9 mouse cellular contexts compared by ENCODE assay signal in genomic region chr4:152140441-152140840, GRCm38 (mm10). TPM values are rescaled to one million over a fixed set of nuclear protein-coding genes. Genes with fewer than 3 reads are reported as not detected.
A peak's percentile ranks its signal among the peaks of the same experiment; 100 is the strongest.
DNase-seq lines count a peak whose midpoint lies in the region; TF ChIP-seq lines count a peak whose summit lies in the region.
"Had no signal": no experiment of that assay in that cellular context is flagged by ENCODE, and none has a peak within 500 bp of the region (broad histone marks: within the 10 kb centered on the region; RNA-seq: fewer than 3 reads in every experiment).

No protein-coding gene starts in this region.

- TF ChIP-seq CTCF in E14TG2a.4 (conservative IDR thresholded peaks at IDR 0.05; ENCODE audit: low read length), result peak; percentile 93
- peak; percentile 85 for TF ChIP-seq CTCF in lung, adult 2 months (IDR thresholded peaks at IDR 0.05; ENCODE audit: insufficient read depth, low read length)

- intact Hi-C loops in heart, postnatal 14 days (cut with DNase I), result no loop called here

- H3K4me1 ChIP-seq in heart, embryonic 10.5 days, result peaks cover 10% of the 10 kb centered on the region
- H3K4me1 ChIP-seq in E14TG2a.4 (replicated peaks; ENCODE audit: low read depth, low read length), result peaks cover 20% of the 10 kb centered on the region
- peaks cover 7% of the 10 kb centered on the region; the same call in 1 of the 2 replicates for H3K4me1 ChIP-seq in lung, adult 2 months (ENCODE audit: control insufficient read depth, insufficient read depth, low read length)

- no peaks in the 10 kb centered on the region for H3K9me3 ChIP-seq in heart, embryonic 10.5 days
- no peaks in the 10 kb centered on the region for H3K9me3 ChIP-seq in E14TG2a.4 (ENCODE audit: low read length)
- H3K9me3 ChIP-seq: embryonic facial prominence, embryonic 13.5 days had no signal

- H3K27me3 ChIP-seq in heart, embryonic 10.5 days (ENCODE audit: insufficient read depth, poor library complexity, severe bottlenecking), result peaks cover 63% of the 10 kb centered on the region
- H3K27me3 ChIP-seq in E14TG2a.4 (ENCODE audit: insufficient read depth, low read length), result peaks cover 26% of the 10 kb centered on the region

- no peak for TF ChIP-seq POLR2A in lung, adult 2 months (IDR thresholded peaks at IDR 0.05; ENCODE audit: borderline replicate concordance, extremely low read depth, low read depth, low read length)

- DNase-seq in heart, postnatal 14 days, result peak; percentile 51 to 65
- no peak for DNase-seq in heart, embryonic 10.5 days (ENCODE audit: low spot score)
- peak; percentile 70 for DNase-seq in 3T3-L1 (ENCODE audit: low read depth, low spot score)
- peak; percentile 67 for DNase-seq in embryo, embryonic 10.5 days (ENCODE audit: low spot score)
- DNase-seq in lung, adult 2 months, result no peak
- DNase-seq in right cerebral cortex, postnatal 4 days, result no peak
- no peak for DNase-seq in ovary, adult 18-20 months (ENCODE audit: low spot score)

- H3K4me3 ChIP-seq in heart, embryonic 10.5 days, result no peak overlapping the region
- no peak overlapping the region for H3K4me3 ChIP-seq in E14TG2a.4 (replicated peaks; ENCODE audit: low read length)
- no peak overlapping the region for H3K4me3 ChIP-seq in lung, adult 2 months (replicated peaks; ENCODE audit: extremely low read depth, low read depth, low read length)
- H3K4me3 ChIP-seq: embryonic facial prominence, embryonic 13.5 days had no signal

- 29% methylated on average over 6 of the region's 6 CpGs for WGBS in heart, embryonic 10.5 days
- 27% methylated on average over 6 of the region's 6 CpGs for WGBS in lung, adult 2 months

- no peaks in the 10 kb centered on the region for H3K36me3 ChIP-seq in heart, embryonic 10.5 days
- no peaks in the 10 kb centered on the region for H3K36me3 ChIP-seq in E14TG2a.4 (ENCODE audit: insufficient read depth, low read length)
- H3K36me3 ChIP-seq: embryonic facial prominence, embryonic 13.5 days had no signal

- H3K27ac ChIP-seq in heart, embryonic 10.5 days, result no peak overlapping the region
- H3K27ac ChIP-seq: embryonic facial prominence, embryonic 13.5 days had no signal

RNA-seq across cellular contexts. Expression of gene Espn, which starts 11.7 kb away (rescaled TPM):
- 1 to 10 TPM; 1.4 to 2.0 TPM for total RNA-seq in heart, postnatal 14 days (2021)
- 1.4 and 4.0 TPM in 2 replicates for polyA plus RNA-seq in heart, embryonic 10.5 days (2016; fragmentation: Nextera tagmentation; extraction: Ambion mirVana)
- polyA plus RNA-seq in lung, adult 2 months (2012; rRNA removed), result 9.8 and 16.3 TPM in 2 replicates

RNA-seq across cellular contexts. Expression of gene Hes2, which starts 18.2 kb away (rescaled TPM):
- total RNA-seq in heart, postnatal 14 days (2021), result not detected
- not detected in 2 replicates for polyA plus RNA-seq in heart, embryonic 10.5 days (2016; fragmentation: Nextera tagmentation; extraction: Ambion mirVana)
- 5.4 and 6.2 TPM in 2 replicates for polyA plus RNA-seq in lung, adult 2 months (2012; rRNA removed)
- polyA plus RNA-seq: embryonic facial prominence, embryonic 13.5 days had no signal

RNA-seq across cellular contexts. Expression of gene Tnfrsf25, which starts 24.7 kb away (rescaled TPM):
- total RNA-seq in heart, postnatal 14 days (2021), result 1 to 10 TPM; 4.0 to 6.7 TPM
- 0.90 and 1.3 TPM in 2 replicates for polyA plus RNA-seq in heart, embryonic 10.5 days (2016; fragmentation: Nextera tagmentation; extraction: Ambion mirVana)
- 8.1 and 12.7 TPM in 2 replicates for polyA plus RNA-seq in lung, adult 2 months (2012; rRNA removed)

RNA-seq across cellular contexts. Expression of gene Acot7, which starts 37.5 kb away (rescaled TPM):
- total RNA-seq in heart, postnatal 14 days (2021), result 10 to 100 TPM; 37.3 to 39.3 TPM
- 43.7 and 48.9 TPM in 2 replicates for polyA plus RNA-seq in heart, embryonic 10.5 days (2016; fragmentation: Nextera tagmentation; extraction: Ambion mirVana)
- polyA plus RNA-seq in lung, adult 2 months (2012; rRNA removed), result 118 and 125 TPM in 2 replicates

Comparison
In these comparisons a context has a peak if more than half of its experiments do, and no peak if none do; other contexts are left out.
1. DNase-seq: peak in heart, postnatal 14 days (2 of 2), 3T3-L1 (single experiment) and embryo, embryonic 10.5 days (single experiment); none in heart, embryonic 10.5 days (single experiment), lung, adult 2 months (single experiment), right cerebral cortex, postnatal 4 days (single experiment) and ovary, adult 18-20 months (single experiment).